ENCODE assay signal across 31 mouse cellular contexts in genomic region chr5:11983452-11983851, GRCm38 (mm10).
"Had no signal": no experiment of that assay in that cellular context is flagged by ENCODE, and none has a peak within 500 bp of the region (broad histone marks: within the 10 kb centered on the region; RNA-seq: fewer than 3 reads in every experiment).

No protein-coding gene starts in this region.

- H3K4me1 ChIP-seq: limb, embryonic 10.5 days; limb, embryonic 12.5 days; limb, embryonic 13.5 days; limb, embryonic 15.5 days; liver, embryonic 12.5 days; liver, embryonic 13.5 days; liver, embryonic 15.5 days; lung, embryonic 15.5 days; megakaryocyte, embryonic 14.5 days; midbrain, embryonic 10.5 days; midbrain, embryonic 12.5 days; midbrain, embryonic 13.5 days; midbrain, embryonic 15.5 days; neural tube, embryonic 12.5 days had no signal

- H3K27me3 ChIP-seq: limb, embryonic 12.5 days; limb, embryonic 13.5 days; limb, embryonic 15.5 days; liver, embryonic 12.5 days; liver, embryonic 13.5 days; liver, embryonic 15.5 days; lung, embryonic 15.5 days; megakaryocyte, embryonic 14.5 days; midbrain, embryonic 12.5 days; midbrain, embryonic 13.5 days; midbrain, embryonic 15.5 days; neural tube, embryonic 12.5 days had no signal

- H3K4me2 ChIP-seq: limb, embryonic 12.5 days; limb, embryonic 13.5 days; limb, embryonic 15.5 days; liver, embryonic 11.5 days; liver, embryonic 12.5 days; liver, embryonic 13.5 days; liver, embryonic 15.5 days; lung, embryonic 14.5 days; lung, embryonic 15.5 days; midbrain, embryonic 11.5 days; midbrain, embryonic 12.5 days; midbrain, embryonic 13.5 days; midbrain, embryonic 15.5 days; neural tube, embryonic 12.5 days had no signal

- ATAC-seq: liver, embryonic 12.5 days; liver, postnatal 0 days; lung, postnatal 0 days; midbrain, embryonic 13.5 days; midbrain, embryonic 15.5 days; midbrain, embryonic 16.5 days had no signal

- H3K4me3 ChIP-seq: limb, embryonic 10.5 days; limb, embryonic 12.5 days; limb, embryonic 13.5 days; limb, embryonic 15.5 days; liver, embryonic 12.5 days; liver, embryonic 13.5 days; liver, embryonic 15.5 days; lung, embryonic 15.5 days; megakaryocyte, embryonic 14.5 days; midbrain, embryonic 10.5 days; midbrain, embryonic 12.5 days; midbrain, embryonic 13.5 days; midbrain, embryonic 15.5 days; neural tube, embryonic 12.5 days had no signal

- H3K36me3 ChIP-seq: limb, embryonic 10.5 days; limb, embryonic 12.5 days; limb, embryonic 13.5 days; limb, embryonic 15.5 days; liver, embryonic 12.5 days; liver, embryonic 13.5 days; liver, embryonic 15.5 days; lung, embryonic 15.5 days; midbrain, embryonic 10.5 days; midbrain, embryonic 12.5 days; midbrain, embryonic 13.5 days; midbrain, embryonic 15.5 days; neural tube, embryonic 12.5 days had no signal

- H3K9ac ChIP-seq: limb, embryonic 12.5 days; limb, embryonic 13.5 days; limb, embryonic 15.5 days; liver, embryonic 12.5 days; liver, embryonic 13.5 days; liver, embryonic 14.5 days; liver, embryonic 15.5 days; liver, postnatal 0 days; lung, embryonic 14.5 days; lung, embryonic 15.5 days; midbrain, embryonic 12.5 days; midbrain, embryonic 13.5 days; midbrain, embryonic 15.5 days; neural tube, embryonic 12.5 days had no signal

- H3K27ac ChIP-seq: limb, embryonic 10.5 days; limb, embryonic 12.5 days; limb, embryonic 13.5 days; limb, embryonic 15.5 days; liver, embryonic 12.5 days; liver, embryonic 13.5 days; liver, embryonic 14.5 days; liver, embryonic 15.5 days; lung, embryonic 15.5 days; macrophage; midbrain, embryonic 10.5 days; midbrain, embryonic 12.5 days; midbrain, embryonic 13.5 days; midbrain, embryonic 15.5 days; neural tube, embryonic 12.5 days had no signal

- DNase-seq: left cerebral cortex, postnatal 4 days; liver; liver, embryonic 13.5 days; liver, postnatal 0 days; lung, adult 18-20 months; lung, adult 2 months; lung, embryonic 14.5 days; lung, postnatal 10 days; lung, postnatal 14 days; lung, postnatal 36 days; lung, postnatal 4 days; midbrain, embryonic 14.5 days had no signal

- H3K9me3 ChIP-seq: limb, embryonic 10.5 days; limb, embryonic 12.5 days; limb, embryonic 13.5 days; limb, embryonic 15.5 days; liver, embryonic 12.5 days; liver, embryonic 13.5 days; liver, embryonic 15.5 days; lung, embryonic 15.5 days; megakaryocyte, embryonic 14.5 days; midbrain, embryonic 10.5 days; midbrain, embryonic 12.5 days; midbrain, embryonic 13.5 days; midbrain, embryonic 15.5 days; neural tube, embryonic 12.5 days had no signal
